Mouse (Mus musculus) intestine, embryonic 16.5 days (tissue): ENCODE data around the gene Npy4r. TPM values are rescaled to one million over a fixed set of nuclear protein-coding genes. Genes with fewer than 3 reads are reported as not detected.

ENCODE experiments used
- ATAC-seq: fragments of 200-750 bp; cut with Nextera tagmentation; 2 replicates; pipeline ENCODE4 v1.8.0; 2017; ENCODE audit warnings: moderate TSS enrichment, moderate library complexity
- H3K27ac ChIP-seq: fragments of 300-500 bp; sonication (generic); 2 replicates; pipeline ENCODE4 v1.5.1; 2014; ENCODE audit warnings: mild to moderate bottlenecking, low read length
- H3K27me3 ChIP-seq: fragments of 300-500 bp; sonication (generic); replicated peaks from 2 replicates; pipeline ENCODE4 v1.6.1; 2014; ENCODE audit warnings: low read length, control low read depth, mixed read lengths; ENCODE audit not compliant: control insufficient read depth, insufficient read depth
- H3K36me3 ChIP-seq: fragments of 300-500 bp; sonication (generic); 2 replicates; pipeline ENCODE4 v1.6.1; 2014; ENCODE audit warnings: low read length, control low read depth; ENCODE audit not compliant: control insufficient read depth, insufficient read depth
- H3K4me1 ChIP-seq: fragments of 300-500 bp; sonication (generic); 2 replicates; pipeline ENCODE4 v1.6.1; 2014; ENCODE audit warnings: low read length, control low read depth, mixed read lengths; ENCODE audit not compliant: control insufficient read depth, insufficient read depth
- H3K4me2 ChIP-seq: fragments of 300-500 bp; sonication (generic); 2 replicates; pipeline ENCODE4 v1.6.1; 2014; ENCODE audit warnings: low read depth, low read length, control low read depth
- H3K4me3 ChIP-seq: fragments of 300-500 bp; sonication (generic); 2 replicates; pipeline ENCODE4 v1.5.1; 2014; ENCODE audit warnings: mild to moderate bottlenecking, low read length
- H3K9ac ChIP-seq: fragments of 300-500 bp; sonication (generic); 2 replicates; pipeline ENCODE4 v1.6.1; 2014; ENCODE audit warnings: low read depth, low read length
- H3K9me3 ChIP-seq: fragments of 300-500 bp; sonication (generic); 2 replicates; pipeline ENCODE4 v1.6.1; 2016; ENCODE audit warnings: low read length, control low read depth; ENCODE audit not compliant: control insufficient read depth
- WGBS: fragments of 180-500 bp; shearing (Covaris S2); extraction: QIAGEN DNeasy Blood & Tissue Kit; methylation state at CpG from one replicate; pipeline ENCODE4 v1.1.7; 2014; 5-methylcytosine and 5-hydroxymethylcytosine counted together
- polyA plus RNA-seq: library from polyadenylated mRNA; unstranded; fragments of >200 nt; fragmentation: Nextera tagmentation; extraction: Ambion mirVana; gene quantifications from 2 replicates; pipeline ENCODE4 v1.2.1, GENCODE M21; 2015

The Npy4r gene
- polyA plus RNA-seq, 1 experiment from 2014 or later, result 0.48 TPM

DNA sequence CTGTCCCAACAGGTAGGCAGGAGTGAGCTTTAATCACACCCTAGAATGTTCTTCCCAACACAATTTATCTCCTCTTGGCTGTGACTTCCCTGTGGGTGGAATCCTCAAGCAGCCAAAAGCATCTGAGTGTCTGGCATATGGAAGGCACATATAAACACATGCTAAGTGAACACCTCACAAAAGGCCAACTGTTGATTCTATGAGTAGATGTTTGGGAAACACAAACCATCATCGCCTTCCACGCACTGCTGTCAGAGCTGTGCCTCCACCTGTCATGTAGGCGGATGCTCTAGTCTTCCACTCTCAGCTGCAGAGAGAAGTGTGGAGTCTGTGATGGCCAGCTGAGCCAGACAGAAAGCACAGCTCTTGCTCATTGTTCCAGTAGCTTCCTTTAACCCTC, 27.1 kb upstream of the Npy4r start:
- ATAC-seq, result no peak
- Histone ChIP-seq H3K27ac (no peak overlapping the region), H3K4me1 (no peaks in the 10 kb centered on the region), H3K9me3 (no peaks in the 10 kb centered on the region; the same call in 1 of the 2 replicates), H3K9ac (no peak overlapping the region), H3K4me3 (no peak overlapping the region), H3K4me2 (no peak overlapping the region), H3K27me3 (no peaks in the 10 kb centered on the region), H3K36me3 (no peaks in the 10 kb centered on the region)
- 85% methylated on average over 3 of the region's 3 CpGs for WGBS

DNA sequence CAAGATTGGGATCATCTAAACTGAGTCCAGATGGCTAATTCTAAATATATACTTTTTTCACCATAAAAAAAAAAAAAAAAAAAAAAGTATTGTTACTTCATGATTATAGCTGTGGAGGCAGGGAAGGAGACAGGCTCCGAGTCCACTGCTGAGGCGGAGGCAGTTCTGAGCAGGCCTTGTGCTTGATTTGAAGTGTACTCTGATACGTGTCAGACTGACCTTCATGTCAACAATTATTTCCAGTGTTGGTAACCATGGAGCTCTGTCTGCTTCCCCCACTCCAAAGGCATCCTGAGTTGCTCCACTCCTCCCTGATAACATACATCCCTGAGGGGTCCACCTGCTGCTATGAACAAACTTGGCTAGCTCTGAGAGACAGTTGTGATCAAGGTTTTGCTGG, 18.8 kb upstream of the Npy4r start:
- no peak overlapping the region for H3K9ac ChIP-seq
- H3K27me3 ChIP-seq, result no peaks in the 10 kb centered on the region
- no peaks in the 10 kb centered on the region for H3K36me3 ChIP-seq
- H3K27ac ChIP-seq, result no peak overlapping the region
- 80% methylated on average over 3 of the region's 3 CpGs for WGBS
- no peaks in the 10 kb centered on the region for H3K9me3 ChIP-seq
- H3K4me1 ChIP-seq, result no peaks in the 10 kb centered on the region
- no peak overlapping the region for H3K4me2 ChIP-seq
- ATAC-seq, result no peak
- no peak overlapping the region for H3K4me3 ChIP-seq

DNA sequence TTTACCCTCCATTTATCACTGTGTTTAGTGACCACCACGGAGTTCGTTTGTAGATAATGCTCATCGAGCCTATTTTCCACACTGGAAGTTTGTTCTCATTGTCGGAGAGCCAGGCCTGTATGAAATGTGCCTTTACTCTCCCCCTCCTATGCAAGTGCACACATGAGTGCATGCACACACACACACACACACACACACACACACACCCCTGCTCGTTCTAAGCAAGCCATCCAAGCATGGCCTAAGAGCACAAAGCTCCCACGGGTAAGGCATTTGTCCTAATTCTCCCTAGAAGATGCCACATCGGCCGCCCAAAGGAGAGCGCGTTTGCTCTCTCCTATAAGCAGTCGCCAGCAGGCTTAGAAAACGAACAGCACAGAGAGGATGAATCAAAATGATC, 3.5 kb upstream of the Npy4r start:
- no peaks in the 10 kb centered on the region for H3K9me3 ChIP-seq
- H3K4me1 ChIP-seq, result 0 out of 2 replicates have a peak, but pooled peaks cover 3% of the 10 kb centered on the region
- H3K4me2 ChIP-seq, result no peak overlapping the region
- no peaks in the 10 kb centered on the region for H3K27me3 ChIP-seq
- no peak overlapping the region for H3K27ac ChIP-seq
- no peaks in the 10 kb centered on the region for H3K36me3 ChIP-seq
- H3K4me3 ChIP-seq, result no peak overlapping the region
- H3K9ac ChIP-seq, result no peak overlapping the region
- 69% methylated on average over 12 of the region's 12 CpGs for WGBS
- ATAC-seq, result no peak

DNA sequence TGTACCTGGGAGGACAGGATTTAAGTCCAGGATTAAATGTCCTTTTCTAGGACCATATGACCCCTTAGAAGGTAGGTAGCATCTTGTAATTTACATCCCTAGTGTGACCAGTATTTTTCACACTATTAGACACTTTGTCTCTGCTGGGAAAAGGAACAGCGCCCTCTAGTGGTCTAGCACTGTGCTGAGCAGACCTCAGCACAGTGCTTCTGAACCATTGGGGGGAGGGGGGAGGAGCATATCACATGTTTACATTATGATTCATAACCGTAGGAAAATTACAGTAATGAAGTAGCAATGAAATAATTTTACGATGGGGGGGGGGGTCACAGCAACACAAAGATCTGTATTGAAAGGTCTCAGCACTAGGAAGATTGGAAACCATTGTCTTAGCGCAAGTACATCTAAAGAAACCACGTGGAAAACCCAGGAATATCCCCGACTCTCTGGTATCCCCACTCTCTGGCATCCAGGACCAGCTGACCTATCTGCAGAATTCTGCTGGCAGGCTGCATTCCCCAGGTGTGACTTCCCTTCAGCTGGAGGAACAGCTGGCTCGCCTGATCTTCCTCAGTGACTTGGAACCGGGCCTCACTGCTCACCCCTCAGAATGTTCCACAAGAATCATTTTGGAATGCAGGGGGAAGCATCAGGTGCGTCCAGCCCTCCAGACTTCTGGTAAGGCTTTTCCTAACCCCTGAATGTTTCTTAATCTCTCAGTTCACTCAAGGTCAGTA, 2.5 kb upstream of the Npy4r start:
- Histone ChIP-seq H3K4me2 (no peak overlapping the region), H3K4me3 (no peak overlapping the region), H3K27me3 (no peaks in the 10 kb centered on the region), H3K36me3 (no peaks in the 10 kb centered on the region), H3K27ac (no peak overlapping the region), H3K4me1 (0 out of 2 replicates have a peak, but pooled peaks cover 3% of the 10 kb centered on the region), H3K9ac (no peak overlapping the region), H3K9me3 (no peaks in the 10 kb centered on the region)
- 55% methylated on average over 9 of the region's 9 CpGs for WGBS
- ATAC-seq, result peak; percentile 49; the same call in 1 of the 2 replicates

DNA sequence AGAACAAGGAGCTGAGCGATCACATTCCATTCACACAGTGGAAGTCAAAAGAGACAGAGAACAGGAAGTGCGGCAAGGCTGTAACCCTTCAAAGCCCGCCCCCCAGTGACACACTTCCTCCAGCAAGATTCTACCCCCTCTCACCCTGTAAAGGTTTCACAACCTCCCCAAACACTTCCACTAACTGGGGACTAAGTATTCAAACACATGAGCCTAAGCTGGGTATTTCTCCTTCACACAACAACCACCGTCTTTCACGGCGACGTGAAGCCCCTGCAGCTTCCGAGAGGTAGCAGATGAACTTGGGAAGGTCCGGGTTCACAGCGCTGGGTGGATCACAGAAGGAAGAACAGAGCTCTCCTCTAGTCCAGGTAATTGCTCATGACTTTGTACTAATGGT, 9.4 kb downstream of the Npy4r start:
- no peak overlapping the region for H3K4me3 ChIP-seq
- ATAC-seq, result no peak
- 92% methylated on average over 10 of the region's 10 CpGs for WGBS
- no peaks in the 10 kb centered on the region for H3K4me1 ChIP-seq
- H3K9me3 ChIP-seq, result no peaks in the 10 kb centered on the region
- no peaks in the 10 kb centered on the region for H3K27me3 ChIP-seq
- no peak overlapping the region for H3K4me2 ChIP-seq
- no peak overlapping the region for H3K27ac ChIP-seq
- no peaks in the 10 kb centered on the region for H3K36me3 ChIP-seq
- H3K9ac ChIP-seq, result no peak overlapping the region

DNA sequence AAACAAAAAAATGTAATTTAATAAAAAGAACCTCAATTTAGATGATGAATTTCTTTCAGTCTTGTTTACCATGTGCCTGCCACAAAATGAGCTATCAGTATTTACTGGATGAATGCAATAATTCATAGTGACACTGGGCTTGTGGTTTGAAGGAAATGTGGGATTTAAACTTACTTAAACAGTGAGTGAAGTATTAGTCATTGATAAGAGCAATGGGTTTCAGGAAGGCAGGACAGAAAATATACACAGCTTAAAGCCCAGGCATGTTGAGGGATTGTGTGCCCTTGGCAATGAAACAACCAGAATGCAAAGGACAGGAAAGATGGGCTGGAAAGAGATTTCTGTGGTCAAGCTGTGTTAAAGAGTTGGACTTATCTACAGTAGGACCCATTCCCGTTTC, 10.0 kb downstream of the Npy4r start:
- no peak for ATAC-seq
- H3K27ac ChIP-seq, result no peak overlapping the region
- no peaks in the 10 kb centered on the region for H3K4me1 ChIP-seq
- no peaks in the 10 kb centered on the region for H3K27me3 ChIP-seq
- H3K4me3 ChIP-seq, result no peak overlapping the region
- no peak overlapping the region for H3K9ac ChIP-seq
- H3K36me3 ChIP-seq, result no peaks in the 10 kb centered on the region
- H3K9me3 ChIP-seq, result no peaks in the 10 kb centered on the region
- no peak overlapping the region for H3K4me2 ChIP-seq
- WGBS, result 79% methylated on average over 1 of the region's 1 CpGs

DNA sequence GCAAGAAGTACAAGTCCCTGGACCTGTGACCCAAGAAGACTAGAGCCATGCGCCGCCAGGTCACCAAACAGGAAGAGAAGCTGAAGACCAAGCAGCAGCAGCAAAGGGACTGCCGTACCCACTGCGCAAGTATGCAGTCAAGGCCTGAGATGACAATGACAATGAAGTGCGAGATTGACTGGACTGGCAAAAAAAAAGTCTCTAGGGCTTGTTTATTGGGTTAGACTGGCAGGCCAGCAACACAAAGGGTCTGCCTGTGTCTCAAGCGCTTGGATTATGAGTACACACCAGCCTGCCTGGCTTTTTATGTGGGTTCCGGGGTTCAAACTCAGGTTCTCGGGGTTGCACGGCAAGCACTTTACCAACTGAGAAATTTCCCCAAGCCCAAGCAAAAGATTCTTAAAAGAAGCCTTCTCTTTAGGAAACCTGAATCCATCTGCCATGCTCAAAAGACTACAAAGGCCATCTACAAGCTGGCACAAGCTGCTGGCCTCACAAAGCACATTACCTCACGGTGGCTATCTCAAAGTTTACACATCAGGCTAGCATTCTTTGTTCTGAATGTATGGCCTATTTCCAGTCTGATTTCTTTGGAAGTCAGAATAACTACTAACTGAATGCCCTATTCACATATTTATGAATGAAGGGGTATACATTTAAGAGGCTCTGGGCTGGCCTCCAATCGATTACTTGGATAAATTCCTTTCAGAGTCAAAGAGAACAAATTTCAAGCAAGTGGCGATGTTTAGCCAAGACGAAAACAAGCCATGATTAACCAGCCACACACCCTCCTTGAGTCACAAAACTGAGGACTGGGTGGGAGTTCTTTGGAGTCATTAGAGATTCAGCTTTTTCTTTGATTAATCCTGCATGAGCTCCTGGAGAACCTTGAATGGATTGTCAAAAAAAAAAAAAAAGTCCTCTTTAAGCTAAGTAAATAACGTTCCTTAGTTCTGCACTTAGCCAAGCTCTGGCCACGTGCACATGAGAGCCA, 12.3 kb downstream of the Npy4r start:
- Histone ChIP-seq H3K9me3 (no peaks in the 10 kb centered on the region), H3K27ac (no peak overlapping the region), H3K4me1 (no peaks in the 10 kb centered on the region), H3K36me3 (no peaks in the 10 kb centered on the region), H3K9ac (no peak overlapping the region), H3K4me3 (no peak overlapping the region), H3K27me3 (no peaks in the 10 kb centered on the region), H3K4me2 (no peak overlapping the region)
- 77% methylated on average over 15 of the region's 15 CpGs for WGBS
- no peak for ATAC-seq

DNA sequence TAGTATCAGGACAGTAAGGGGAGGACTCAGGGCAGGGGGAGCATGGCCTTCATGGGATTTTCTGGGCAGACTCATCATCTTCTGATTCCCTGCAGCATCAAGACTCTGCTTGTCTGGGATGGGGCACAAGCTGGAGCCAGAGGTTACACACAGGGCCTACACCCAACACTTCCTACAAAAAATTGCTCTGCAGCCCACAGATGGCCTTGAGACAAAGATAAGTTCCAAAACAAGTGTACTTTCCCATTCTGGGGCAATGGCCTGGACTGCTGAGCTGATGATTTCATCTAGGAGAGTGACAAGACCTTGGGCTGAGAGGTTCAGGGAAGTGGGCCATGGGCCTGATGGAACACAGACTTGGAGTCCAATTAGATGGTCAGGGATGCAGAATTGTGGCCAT, 16.9 kb downstream of the Npy4r start:
- ATAC-seq, result no peak
- no peak overlapping the region for H3K27ac ChIP-seq
- no peaks in the 10 kb centered on the region for H3K36me3 ChIP-seq
- no peak overlapping the region for H3K4me3 ChIP-seq
- no peaks in the 10 kb centered on the region for H3K27me3 ChIP-seq
- no peak overlapping the region for H3K4me2 ChIP-seq
- H3K9me3 ChIP-seq, result no peaks in the 10 kb centered on the region
- H3K4me1 ChIP-seq, result no peaks in the 10 kb centered on the region
- no peak overlapping the region for H3K9ac ChIP-seq

DNA sequence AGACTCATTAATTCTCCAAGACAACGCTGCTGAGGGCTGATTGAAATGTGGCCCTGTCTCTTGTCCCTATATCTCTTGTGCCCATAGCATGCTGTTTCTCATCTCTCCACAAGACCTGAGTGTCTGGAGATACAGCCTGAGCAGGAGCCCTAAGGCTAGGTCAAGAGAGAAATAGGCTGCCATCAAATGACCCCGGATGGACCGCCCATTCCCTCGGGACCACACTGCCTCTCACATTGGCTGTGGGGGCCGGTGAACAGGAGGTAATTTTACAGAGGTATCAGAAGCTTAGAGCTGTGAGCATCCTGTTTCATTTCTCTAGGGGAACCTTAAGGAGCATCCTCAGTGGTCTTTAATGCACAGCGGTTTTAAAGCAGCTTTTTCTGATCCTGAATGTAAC, 21.1 kb downstream of the Npy4r start:
- Histone ChIP-seq H3K4me1 (no peaks in the 10 kb centered on the region), H3K9me3 (no peaks in the 10 kb centered on the region), H3K27me3 (no peaks in the 10 kb centered on the region), H3K9ac (no peak overlapping the region), H3K4me2 (no peak overlapping the region), H3K36me3 (no peaks in the 10 kb centered on the region), H3K4me3 (no peak overlapping the region), H3K27ac (no peak overlapping the region)
- no peak for ATAC-seq
- WGBS, result 65% methylated on average over 6 of the region's 6 CpGs
